Mouse (Mus musculus): Measurements from ENCODE around the gene Srd5a2.
A peak's percentile ranks its signal among the peaks of the same experiment; 100 is the strongest.
"Not testable (repeated sequence)": the region's sequence is repeated elsewhere in the genome, so short reads cannot be mapped to it uniquely, and the experiment has no call there.

Srd5a2 gene

GRCm38 (mm10) chr17:74047210-74048082 lies at the start of gene Srd5a2:
Gene Srd5a2 (minus strand): TSS chr17:74047916.
- DNase-seq (ENCODE audit: low spot score in 2 of 2), result no peak

DNA sequence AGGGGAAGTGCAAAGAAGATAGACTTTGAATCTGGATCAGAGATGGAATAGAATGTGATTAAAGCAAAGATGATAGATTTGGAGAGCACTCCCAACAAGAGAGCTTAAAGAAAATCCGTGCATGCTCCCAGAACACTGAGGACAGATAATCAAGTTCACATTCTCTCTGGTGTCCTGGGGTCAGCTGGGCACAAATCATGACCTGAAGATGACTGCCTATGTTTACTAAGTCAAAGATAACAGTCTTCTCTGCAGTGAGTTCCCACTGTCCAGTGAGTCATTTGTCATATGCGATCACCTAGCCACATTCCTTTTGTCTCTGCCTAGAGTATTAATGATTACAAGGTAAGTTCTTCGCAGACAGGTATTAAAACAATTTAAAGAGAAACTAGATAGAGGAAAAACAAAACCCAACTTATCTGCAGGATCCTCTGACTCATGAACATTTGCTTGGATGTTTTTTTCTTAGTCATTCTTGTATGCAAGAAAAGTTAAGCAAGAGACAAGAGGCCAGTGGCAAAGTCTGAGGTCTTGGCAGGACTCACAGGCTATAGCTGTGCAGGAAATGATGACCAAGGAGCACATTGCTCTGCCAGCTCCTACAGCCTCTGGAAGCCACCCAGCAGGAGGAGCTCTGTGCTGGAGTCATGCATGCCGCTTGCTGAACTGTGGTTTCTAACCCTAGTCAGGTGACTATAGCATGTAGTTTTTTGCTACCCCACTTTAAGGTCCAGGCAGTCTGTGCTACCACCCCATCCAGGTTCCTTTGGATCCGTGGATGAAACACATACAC lies 41.4 kb upstream of the Srd5a2 start:
- peak; percentile 16 to 19 for DNase-seq (ENCODE audit: low spot score in 2 of 2)

DNA sequence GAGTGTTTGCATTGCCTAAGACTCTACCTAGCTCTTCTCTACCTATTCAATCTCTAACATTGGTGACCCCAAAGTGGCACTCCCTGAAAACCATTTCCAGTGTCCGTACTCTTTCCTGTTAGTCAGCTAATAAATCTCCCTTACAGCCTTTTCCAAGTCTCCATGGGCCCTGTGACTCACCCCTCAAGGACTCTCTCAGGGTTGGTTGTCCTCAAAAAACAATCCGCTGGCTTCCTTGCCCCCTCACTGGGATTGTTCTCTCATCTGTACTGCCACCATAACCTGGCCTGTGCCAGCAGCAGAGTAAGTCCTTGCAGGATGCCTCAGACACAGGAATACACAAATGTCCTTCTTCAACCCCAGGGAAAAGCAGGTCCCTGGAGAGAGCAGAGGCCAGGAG lies 40.3 kb upstream of the Srd5a2 start:
- no peak for DNase-seq (ENCODE audit: low spot score in 2 of 2)

GRCm38 (mm10) chr17:74083370-74083769 lies 35.7 kb upstream of the Srd5a2 start:
- DNase-seq (ENCODE audit: low spot score in 2 of 2), result no peak

DNA sequence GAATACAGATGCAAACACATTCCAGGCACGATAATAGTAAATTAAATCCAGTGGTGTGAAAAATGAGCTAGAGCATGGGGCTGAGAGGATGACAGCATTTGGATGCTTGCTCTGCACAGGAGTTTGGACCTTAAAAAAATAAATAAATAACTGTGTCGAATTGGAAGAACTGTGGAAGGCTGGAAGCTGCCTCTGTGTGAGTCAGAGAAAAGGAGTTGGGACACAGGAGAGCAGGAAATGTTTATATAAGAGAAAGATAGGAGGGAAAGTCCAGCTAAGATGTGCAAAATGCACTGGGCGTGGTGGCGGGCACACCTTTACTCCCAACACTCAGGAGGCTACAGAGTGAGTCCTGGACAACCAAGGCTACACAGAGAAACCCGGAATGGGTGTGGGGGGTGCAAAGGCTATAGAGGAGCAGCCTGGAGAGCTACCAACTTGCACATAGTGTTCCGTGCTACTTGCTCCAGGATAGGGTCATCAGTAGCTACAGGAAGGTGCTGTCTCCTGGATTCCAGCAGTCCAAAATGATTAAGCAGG lies 32.4 kb upstream of the Srd5a2 start:
- DNase-seq (ENCODE audit: low spot score in 2 of 2), result no peak

- no peak for DNase-seq (ENCODE audit: low spot score in 2 of 2)
These were observed 31.2 kb upstream of the Srd5a2 start for GRCm38 (mm10) chr17:74078776-74079495.

GRCm38 (mm10) chr17:74073067-74073466 lies 25.4 kb upstream of the Srd5a2 start:
- not testable (repeated sequence) for DNase-seq (ENCODE audit: low spot score in 2 of 2)

GRCm38 (mm10) chr17:74062763-74063162 lies 15.0 kb upstream of the Srd5a2 start:
- DNase-seq (ENCODE audit: low spot score in 2 of 2), result not testable (repeated sequence)

DNA sequence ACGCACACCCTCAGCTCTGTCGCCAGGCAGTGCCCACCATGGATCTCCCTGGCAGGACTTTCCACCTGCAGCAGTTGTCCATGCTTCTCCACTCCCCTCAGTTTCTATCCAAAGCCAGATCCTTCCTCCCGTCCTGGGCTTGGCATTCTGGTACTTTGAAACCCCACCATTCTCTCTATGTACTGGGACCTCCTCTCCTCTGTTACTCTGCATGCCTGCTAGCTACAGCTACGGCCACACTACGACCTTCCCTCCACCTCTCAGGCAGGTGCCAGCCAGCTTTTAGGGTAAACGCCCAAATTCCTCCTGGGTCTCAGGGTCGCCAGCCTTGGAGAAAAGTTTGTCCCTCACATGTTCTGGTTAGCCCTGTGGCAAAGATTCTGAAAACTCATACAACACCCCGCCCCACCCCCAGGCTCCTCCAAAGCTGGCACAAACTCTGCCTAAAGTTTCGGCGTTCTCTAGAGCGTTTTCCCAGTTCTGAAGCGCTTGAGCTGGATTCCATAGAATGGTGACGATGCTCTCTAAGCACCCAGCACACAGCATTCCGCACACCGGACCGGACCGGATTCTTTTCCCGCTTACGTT lies 607 bp upstream of the Srd5a2 start:
- DNase-seq (ENCODE audit: low spot score in 2 of 2), result no peak

DNA sequence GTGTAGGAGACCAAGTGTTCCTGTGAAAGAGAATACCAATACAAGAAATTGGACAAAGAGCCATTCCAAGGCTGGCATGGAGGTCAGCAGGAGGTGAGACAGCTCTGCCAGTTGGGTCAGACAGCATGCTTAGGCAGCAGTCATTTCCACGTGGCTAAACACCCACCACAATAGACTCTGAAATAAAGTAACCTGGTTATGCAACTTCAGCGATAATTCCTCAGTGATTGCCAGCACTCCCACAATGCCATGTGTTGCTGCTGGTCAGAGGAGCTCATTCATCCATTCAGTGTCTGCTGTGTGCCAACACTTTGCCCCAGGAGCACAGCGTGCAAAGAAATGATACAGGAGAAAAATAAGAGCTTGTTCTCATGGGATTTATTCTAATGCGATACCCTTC lies 4.0 kb downstream of the Srd5a2 start:
- DNase-seq (ENCODE audit: low spot score in 2 of 2), result no peak

DNA sequence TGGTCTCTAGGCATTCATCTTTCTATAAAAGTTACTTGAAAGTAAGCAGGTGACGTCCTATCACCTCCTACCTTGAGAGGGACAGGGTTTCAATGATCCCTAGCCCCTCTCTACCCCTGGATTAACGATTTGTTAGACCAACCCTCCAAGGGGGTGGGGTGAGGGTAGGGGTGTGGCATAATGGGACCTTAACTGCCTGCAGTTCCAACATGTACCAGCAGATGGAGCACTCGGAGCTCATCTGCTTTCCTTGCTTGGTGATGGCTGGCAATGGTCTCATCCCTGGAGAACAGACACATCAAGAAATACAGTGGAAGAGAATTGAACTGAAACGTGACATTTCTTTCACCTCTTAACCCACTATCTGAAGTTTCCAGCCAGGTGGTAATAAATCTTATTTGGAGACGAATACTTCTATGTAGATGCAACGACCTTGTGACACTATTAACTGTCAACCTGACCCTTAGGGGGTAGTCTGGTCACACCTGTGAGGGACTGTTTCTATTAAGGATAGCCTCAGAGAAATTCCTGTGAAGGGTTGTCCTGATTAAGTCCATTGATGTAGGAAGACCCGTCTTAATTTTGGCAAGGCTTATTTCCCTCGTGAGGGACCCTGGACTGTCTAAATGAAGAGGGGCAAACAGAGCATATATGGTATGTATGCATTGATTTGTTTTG lies 27.1 kb downstream of the Srd5a2 start:
- peak; percentile 49 to 74 for DNase-seq (ENCODE audit: low spot score in 2 of 2)

DNA sequence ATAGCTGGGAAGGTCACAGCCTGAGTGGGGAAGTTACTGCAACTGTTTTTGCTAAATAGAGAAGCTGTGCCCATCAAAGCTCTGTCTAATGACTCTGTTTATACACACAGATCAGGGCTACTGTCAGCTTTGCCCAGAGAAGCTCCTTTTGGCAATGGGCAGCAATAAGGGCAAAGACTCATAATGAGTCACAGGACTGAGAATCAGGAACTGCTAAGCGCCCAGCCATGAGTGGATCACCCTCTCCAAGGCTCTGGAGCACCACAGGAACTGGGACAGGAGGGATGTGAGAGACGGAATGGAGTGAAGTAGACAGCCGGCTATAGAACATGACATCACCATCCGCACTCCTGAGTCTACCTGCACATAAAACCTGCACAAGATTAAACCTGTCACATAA lies 29.4 kb downstream of the Srd5a2 start:
- no peak for DNase-seq (ENCODE audit: low spot score in 2 of 2)

GRCm38 (mm10) chr17:74017649-74018048 lies 30.1 kb downstream of the Srd5a2 start:
- DNase-seq (ENCODE audit: low spot score in 2 of 2), result no peak

DNA sequence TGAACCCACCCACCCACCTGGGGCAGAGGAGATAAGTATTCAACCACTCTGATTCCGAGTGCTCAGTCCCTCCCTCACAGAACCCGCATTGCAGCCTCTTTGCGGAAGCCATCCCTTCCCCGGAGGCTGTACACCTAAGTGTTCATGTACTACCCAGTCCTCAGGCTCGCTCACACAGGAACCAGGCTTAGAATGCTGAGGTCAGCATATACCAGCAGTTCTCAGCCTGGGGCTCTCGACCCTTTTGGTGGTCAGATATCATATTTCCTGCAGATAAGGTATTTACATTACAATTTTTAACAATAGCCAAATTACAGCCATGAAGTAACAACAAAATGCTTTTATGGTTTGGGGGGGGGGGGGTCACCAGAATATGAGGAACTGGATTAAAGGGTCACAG lies 32.6 kb downstream of the Srd5a2 start:
- no peak for DNase-seq (ENCODE audit: low spot score in 2 of 2)

DNA sequence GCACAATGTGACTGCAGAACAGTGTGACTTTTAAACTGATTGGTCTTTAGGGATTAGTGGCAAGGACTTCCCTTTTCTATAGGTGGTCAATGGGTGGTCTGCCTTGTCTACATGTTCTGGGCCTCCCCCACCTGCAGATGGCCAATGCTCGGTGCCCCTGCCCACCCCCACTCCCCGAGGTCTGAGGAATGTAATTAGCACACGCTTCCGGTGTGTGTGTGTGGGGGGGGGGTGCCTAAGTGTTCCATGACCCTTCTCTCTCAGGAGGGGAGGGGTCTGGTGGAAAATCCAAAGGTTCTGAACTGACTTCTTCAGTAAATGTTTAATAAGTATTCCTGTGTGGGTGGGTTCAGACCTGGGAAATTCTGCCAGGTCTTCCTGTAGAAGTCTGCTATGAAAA lies 39.0 kb downstream of the Srd5a2 start:
- DNase-seq (ENCODE audit: low spot score in 2 of 2), result no peak

DNA sequence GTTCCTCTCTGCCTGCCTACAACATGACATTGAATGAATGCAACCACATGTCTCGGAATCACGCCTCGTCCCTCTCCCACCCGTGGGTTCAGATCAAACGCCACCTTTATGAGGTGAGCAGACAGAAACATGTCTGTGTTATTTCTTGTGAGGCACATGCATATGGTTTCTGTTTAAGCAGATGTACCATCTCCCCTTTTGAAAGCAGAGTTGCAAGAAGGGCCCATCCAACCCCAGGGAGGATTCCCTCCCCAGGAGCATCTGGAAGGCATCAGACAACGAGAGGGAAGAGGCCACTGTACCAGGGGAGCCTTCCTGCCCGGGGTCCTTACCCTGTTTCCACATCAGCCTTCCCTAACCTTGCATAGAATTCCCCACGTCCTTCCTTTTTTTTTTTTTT lies 40.7 kb downstream of the Srd5a2 start:
- DNase-seq (ENCODE audit: low spot score in 2 of 2), result no peak

- no peak for DNase-seq (ENCODE audit: low spot score in 2 of 2)
These were observed 45.3 kb downstream of the Srd5a2 start for GRCm38 (mm10) chr17:74002396-74002795.

GRCm38 (mm10) chr17:73995907-73996645 lies 51.6 kb downstream of the Srd5a2 start:
- no peak for DNase-seq (ENCODE audit: low spot score in 2 of 2)

GRCm38 (mm10) chr17:73991264-73991663 lies 56.5 kb downstream of the Srd5a2 start:
- no peak for DNase-seq (ENCODE audit: low spot score in 2 of 2)

- no peak for DNase-seq (ENCODE audit: low spot score in 2 of 2)
These were observed 61.1 kb downstream of the Srd5a2 start for GRCm38 (mm10) chr17:73986571-73986970.

Data from urinary bladder, adult 18-20 months (tissue).